ENCODE assay signal across 16 mouse cellular contexts in genomic region chr11:116935354-116935753, GRCm38 (mm10). TPM values are rescaled to one million over a fixed set of nuclear protein-coding genes. Genes with fewer than 3 reads are reported as not detected.
DNase-seq lines count a peak whose midpoint lies in the region; ATAC-seq and TF ChIP-seq lines count a peak whose summit lies in the region.
"Had no signal": no experiment of that assay in that cellular context is flagged by ENCODE, and none has a peak within 500 bp of the region (broad histone marks: within the 10 kb centered on the region; RNA-seq: fewer than 3 reads in every experiment).

No protein-coding gene starts in this region.

- H3K27ac ChIP-seq in heart, embryonic 10.5 days = peak overlapping the region; percentile 62
- H3K27ac ChIP-seq in hindbrain, postnatal 0 days = peak overlapping the region; percentile 61
- peak overlapping the region; percentile 47; the same call in 1 of the 2 replicates for H3K27ac ChIP-seq in midbrain, postnatal 0 days (ENCODE audit: low read depth, low read length)
- H3K27ac ChIP-seq in intestine, embryonic 16.5 days (ENCODE audit: low read length) = no peak overlapping the region; the same call in 1 of the 2 replicates
- H3K27ac ChIP-seq: embryonic facial prominence, embryonic 10.5 days; heart, embryonic 15.5 days; intestine, embryonic 15.5 days; liver, embryonic 15.5 days had no signal

- ATAC-seq in hindbrain, postnatal 0 days = 0 out of 2 replicates have a peak, but pooled peaks have one; percentile 21
- no peak for ATAC-seq in midbrain, postnatal 0 days (ENCODE audit: low FRiP score)
- ATAC-seq in intestine, embryonic 16.5 days = no peak
- ATAC-seq: intestine, embryonic 15.5 days had no signal

- H3K9me3 ChIP-seq in heart, embryonic 10.5 days = no peaks in the 10 kb centered on the region
- H3K9me3 ChIP-seq in hindbrain, postnatal 0 days (ENCODE audit: low read length) = no peaks in the 10 kb centered on the region
- no peaks in the 10 kb centered on the region for H3K9me3 ChIP-seq in midbrain, postnatal 0 days (ENCODE audit: low read length)
- no peaks in the 10 kb centered on the region for H3K9me3 ChIP-seq in intestine, embryonic 16.5 days (ENCODE audit: control insufficient read depth, low read length)
- H3K9me3 ChIP-seq: embryonic facial prominence, embryonic 10.5 days; heart, embryonic 15.5 days; intestine, embryonic 15.5 days; liver, embryonic 15.5 days had no signal

- peaks cover 10% of the 10 kb centered on the region for H3K27me3 ChIP-seq in heart, embryonic 10.5 days (ENCODE audit: insufficient read depth, poor library complexity, severe bottlenecking)
- H3K27me3 ChIP-seq in hindbrain, postnatal 0 days (ENCODE audit: insufficient read depth, low read length) = no peaks in the 10 kb centered on the region
- H3K27me3 ChIP-seq in midbrain, postnatal 0 days (ENCODE audit: insufficient read depth, low read length) = no peaks in the 10 kb centered on the region
- H3K27me3 ChIP-seq in intestine, embryonic 16.5 days (replicated peaks; ENCODE audit: control insufficient read depth, insufficient read depth, low read length) = no peaks in the 10 kb centered on the region
- H3K27me3 ChIP-seq: intestine, embryonic 15.5 days had no signal

- peaks cover 46% of the 10 kb centered on the region for H3K4me1 ChIP-seq in heart, embryonic 10.5 days
- peaks cover 5% of the 10 kb centered on the region; the same call in 1 of the 2 replicates for H3K4me1 ChIP-seq in hindbrain, postnatal 0 days (ENCODE audit: insufficient read depth, low read length)
- H3K4me1 ChIP-seq in midbrain, postnatal 0 days (ENCODE audit: insufficient read depth, low read length) = no peaks in the 10 kb centered on the region
- H3K4me1 ChIP-seq in intestine, embryonic 16.5 days (ENCODE audit: control insufficient read depth, insufficient read depth, low read length) = peaks cover 11% of the 10 kb centered on the region; the same call in 1 of the 2 replicates
- H3K4me1 ChIP-seq: liver, embryonic 15.5 days had no signal

- no peak overlapping the region for H3K9ac ChIP-seq in hindbrain, postnatal 0 days (replicated peaks; ENCODE audit: low read length)
- H3K9ac ChIP-seq in midbrain, postnatal 0 days (replicated peaks; ENCODE audit: low read length, poor library complexity, severe bottlenecking) = 0 out of 2 replicates have a peak overlapping the region, but pooled peaks have one; percentile 1
- no peak overlapping the region for H3K9ac ChIP-seq in intestine, embryonic 16.5 days (ENCODE audit: low read depth, low read length)
- H3K9ac ChIP-seq: heart, embryonic 15.5 days; intestine, embryonic 15.5 days; liver, embryonic 15.5 days had no signal

- intact Hi-C loops in heart, postnatal 14 days (cut with DNase I) = no loop called here

- no peak for DNase-seq in heart, embryonic 10.5 days (ENCODE audit: low spot score)
- no peak for DNase-seq in heart, postnatal 14 days
- peak; percentile 46 for DNase-seq in embryo, embryonic 11.5 days (ENCODE audit: low read depth, low spot score)
- peak; percentile 42 for DNase-seq in hindbrain, postnatal 0 days (ENCODE audit: low spot score)
- DNase-seq in midbrain, postnatal 0 days (ENCODE audit: low spot score) = peak; percentile 35
- no peak for DNase-seq in heart, postnatal 4 days
- DNase-seq in urinary bladder, postnatal 14 days (ENCODE audit: low spot score) = no peak
- DNase-seq: cerebellum, adult 11 months; gastrocnemius, postnatal 36 days had no signal

- no peak overlapping the region for H3K4me2 ChIP-seq in hindbrain, postnatal 0 days (ENCODE audit: low read depth, low read length)
- no peak overlapping the region for H3K4me2 ChIP-seq in midbrain, postnatal 0 days (ENCODE audit: low read depth, low read length, poor library complexity, severe bottlenecking)
- no peak overlapping the region for H3K4me2 ChIP-seq in intestine, embryonic 16.5 days (ENCODE audit: low read depth, low read length)
- H3K4me2 ChIP-seq: heart, embryonic 15.5 days; intestine, embryonic 15.5 days; liver, embryonic 15.5 days had no signal

- 56% methylated on average over 9 of the region's 9 CpGs for WGBS in heart, embryonic 10.5 days
- 32% methylated on average over 7 of the region's 9 CpGs for WGBS in hindbrain, postnatal 0 days
- WGBS in midbrain, postnatal 0 days = 66% methylated on average over 7 of the region's 9 CpGs
- WGBS in intestine, embryonic 16.5 days = 25% methylated on average over 9 of the region's 9 CpGs

- no peak for TF ChIP-seq CTCF in hindbrain, postnatal 0 days (IDR thresholded peaks at IDR 0.05; ENCODE audit: low read depth)
- no peak for TF ChIP-seq CTCF in midbrain, postnatal 0 days (IDR thresholded peaks at IDR 0.05)

- H3K36me3 ChIP-seq in heart, embryonic 10.5 days = no peaks in the 10 kb centered on the region
- peaks cover 23% of the 10 kb centered on the region for H3K36me3 ChIP-seq in hindbrain, postnatal 0 days (ENCODE audit: insufficient read depth, low read length)
- peaks cover 44% of the 10 kb centered on the region for H3K36me3 ChIP-seq in midbrain, postnatal 0 days (ENCODE audit: insufficient read depth, low read length)
- no peaks in the 10 kb centered on the region for H3K36me3 ChIP-seq in intestine, embryonic 16.5 days (ENCODE audit: control insufficient read depth, insufficient read depth, low read length)
- H3K36me3 ChIP-seq: heart, embryonic 15.5 days; intestine, embryonic 15.5 days; liver, embryonic 15.5 days had no signal

- H3K4me3 ChIP-seq in heart, embryonic 10.5 days = no peak overlapping the region
- H3K4me3 ChIP-seq in hindbrain, postnatal 0 days (ENCODE audit: low read length) = no peak overlapping the region
- H3K4me3 ChIP-seq in midbrain, postnatal 0 days (ENCODE audit: low read depth, low read length) = no peak overlapping the region
- H3K4me3 ChIP-seq in intestine, embryonic 16.5 days (ENCODE audit: low read length) = no peak overlapping the region
- H3K4me3 ChIP-seq: embryonic facial prominence, embryonic 10.5 days; heart, embryonic 15.5 days; intestine, embryonic 15.5 days; liver, embryonic 15.5 days had no signal

RNA-seq across cellular contexts. Expression of gene Mgat5b, which starts 16.7 kb away (rescaled TPM):
- polyA plus RNA-seq in heart, embryonic 10.5 days (2016; fragmentation: Nextera tagmentation; extraction: Ambion mirVana) = 0.38 and 1.1 TPM in 2 replicates
- total RNA-seq in heart, postnatal 14 days (2021) = under 1 TPM; 0.12 to 0.26 TPM
- 125 and 133 TPM in 2 replicates for total RNA-seq in hindbrain, postnatal 0 days (2014; rRNA removed)
- 22.2 and 25.0 TPM in 2 replicates for polyA plus RNA-seq in hindbrain, postnatal 0 days (2015; fragmentation: Nextera tagmentation; extraction: Ambion mirVana)
- 104 and 133 TPM in 2 replicates for total RNA-seq in midbrain, postnatal 0 days (2014; rRNA removed)
- 23.7 and 24.7 TPM in 2 replicates for polyA plus RNA-seq in midbrain, postnatal 0 days (2015; fragmentation: Nextera tagmentation; extraction: Ambion mirVana)
- 1 to 10 TPM in 1 of 2 experiments, under 1 TPM in 1; 0.93 to 1.2 TPM for total RNA-seq in heart, postnatal 4 days (2021)
- polyA plus RNA-seq in intestine, embryonic 16.5 days (2015; fragmentation: Nextera tagmentation; extraction: Ambion mirVana) = 0.54 and 0.55 TPM in 2 replicates
- total RNA-seq: gastrocnemius, postnatal 36 days; megakaryocyte progenitor cell, adult 5-6 weeks; MEL had no signal
- polyA plus RNA-seq: liver, embryonic 15.5 days had no signal

Comparison
In these comparisons a context has a peak if more than half of its experiments do, and no peak if none do; other contexts are left out.
1. DNase-seq: peak in embryo, embryonic 11.5 days (single experiment), hindbrain, postnatal 0 days (single experiment) and midbrain, postnatal 0 days (single experiment); none in heart, embryonic 10.5 days (single experiment), heart, postnatal 14 days (0 of 2), heart, postnatal 4 days (single experiment) and urinary bladder, postnatal 14 days (single experiment).
2. RNA of gene Mgat5b, which starts 16.7 kb away (total RNA-seq): 125 to 133 TPM in hindbrain, postnatal 0 days and 104 to 133 TPM in midbrain, postnatal 0 days; 0.93 to 1.2 TPM in heart, postnatal 4 days and 0.12 to 0.26 TPM in heart, postnatal 14 days; every median in the first group is over 10 times any median in the second.